Mouse (Mus musculus) cerebellum, adult 9-11 months (tissue): ENCODE data around the gene Wdr25.

Experiments
- DNase-seq: peaks from one replicate; pipeline ENCODE4 v3.0.0; 2022

The Wdr25 gene

GRCm38 (mm10) chr12:108994436-108995031 is 101.1 kb downstream of the Wdr25 start:
- DNase-seq, result no peak

GRCm38 (mm10) chr12:108995976-108996636 is 102.7 kb downstream of the Wdr25 start:
- peak; percentile 35 for DNase-seq

- no peak for DNase-seq
These were observed 103.8 kb downstream of the Wdr25 start for GRCm38 (mm10) chr12:108997249-108997648.

- DNase-seq, result no peak
These were observed 109.5 kb downstream of the Wdr25 start for GRCm38 (mm10) chr12:109002978-109003377.

GRCm38 (mm10) chr12:109010070-109010649 is 116.7 kb downstream of the Wdr25 start:
- no peak for DNase-seq

GRCm38 (mm10) chr12:109022181-109022691 is 128.8 kb downstream of the Wdr25 start:
- DNase-seq, result peak; percentile 97

- DNase-seq, result no peak
These were observed 129.5 kb downstream of the Wdr25 start for GRCm38 (mm10) chr12:109022966-109023365.

GRCm38 (mm10) chr12:109023780-109024179 is 130.3 kb downstream of the Wdr25 start:
- peak; percentile 25 for DNase-seq

GRCm38 (mm10) chr12:109037026-109037425 is 143.6 kb downstream of the Wdr25 start:
- DNase-seq, result no peak

GRCm38 (mm10) chr12:109038179-109038819 is 144.9 kb downstream of the Wdr25 start:
- DNase-seq, result peak; percentile 57

GRCm38 (mm10) chr12:109039311-109039710 is 145.9 kb downstream of the Wdr25 start:
- no peak for DNase-seq

- no peak for DNase-seq
These were observed 151.1 kb downstream of the Wdr25 start for GRCm38 (mm10) chr12:109044497-109044896.

- DNase-seq, result no peak
These were observed 152.2 kb downstream of the Wdr25 start for GRCm38 (mm10) chr12:109045581-109045980.

GRCm38 (mm10) chr12:109049949-109050348 is 156.5 kb downstream of the Wdr25 start:
- no peak for DNase-seq

- DNase-seq, result no peak
These were observed 159.8 kb downstream of the Wdr25 start for GRCm38 (mm10) chr12:109053020-109053806.

- no peak for DNase-seq
These were observed 164.3 kb downstream of the Wdr25 start for GRCm38 (mm10) chr12:109057736-109058135.

GRCm38 (mm10) chr12:109058660-109059059 is 165.2 kb downstream of the Wdr25 start:
- DNase-seq, result no peak

- DNase-seq, result no peak
These were observed 174.2 kb downstream of the Wdr25 start for GRCm38 (mm10) chr12:109067561-109068135.

- no peak for DNase-seq
These were observed 174.8 kb downstream of the Wdr25 start, which contains the start of gene Begain for GRCm38 (mm10) chr12:109068167-109068653. Gene Begain, minus strand, starts transcription at chr12:109068217.

GRCm38 (mm10) chr12:109068738-109069137 is 175.3 kb downstream of the Wdr25 start:
- no peak for DNase-seq

- DNase-seq, result peak; percentile 38
These were observed 176.3 kb downstream of the Wdr25 start for GRCm38 (mm10) chr12:109069751-109070150.

- DNase-seq, result peak; percentile 84
These were observed 177.8 kb downstream of the Wdr25 start for GRCm38 (mm10) chr12:109071248-109071647.
